Mouse (Mus musculus): Measurements from ENCODE around the gene Vps13c. TPM values are rescaled to one million over a fixed set of nuclear protein-coding genes. Genes with fewer than 3 reads are reported as not detected.

The Vps13c gene
- 4.2 and 4.5 TPM in 2 replicates for polyA plus RNA-seq (2015; fragmentation: Nextera tagmentation; extraction: Ambion mirVana)

- Histone ChIP-seq H3K4me2 (ENCODE audit: low read depth, low read length) (peak within 1 kb of the TSS; percentile 71), H3K9ac (ENCODE audit: low read depth, low read length) (peak within 1 kb of the TSS; percentile 90), H3K4me1 (ENCODE audit: control insufficient read depth, insufficient read depth, low read length) (peaks cover 2% of the 10 kb centered on the region; the same call in 1 of the 2 replicates), H3K36me3 (ENCODE audit: control insufficient read depth, insufficient read depth, low read length) (no peaks in the 10 kb centered on the region), H3K27ac (ENCODE audit: low read length) (no peak within 1 kb of the TSS), H3K4me3 (ENCODE audit: low read length) (peak within 1 kb of the TSS; percentile 90), H3K9me3 (ENCODE audit: control insufficient read depth, low read length) (no peaks in the 10 kb centered on the region), H3K27me3 (replicated peaks; ENCODE audit: control insufficient read depth, insufficient read depth, low read length) (no peaks in the 10 kb centered on the region)
- ATAC-seq: peak; percentile 96
- WGBS: under 1% methylated on average over 41 of the region's 53 CpGs
Observed at GRCm38 (mm10) chr9:67839981-67840859, at the start of gene Vps13c. Vps13c (plus strand) TSS chr9:67840396.

- no peaks in the 10 kb centered on the region for H3K27me3 ChIP-seq (replicated peaks; ENCODE audit: control insufficient read depth, insufficient read depth, low read length)
- no peak overlapping the region for H3K4me3 ChIP-seq (ENCODE audit: low read length)
- no peak overlapping the region for H3K9ac ChIP-seq (ENCODE audit: low read depth, low read length)
- H3K36me3 ChIP-seq (ENCODE audit: control insufficient read depth, insufficient read depth, low read length): no peaks in the 10 kb centered on the region
- peaks cover 6% of the 10 kb centered on the region for H3K4me1 ChIP-seq (ENCODE audit: control insufficient read depth, insufficient read depth, low read length)
- 75% methylated on average over 5 of the region's 5 CpGs for WGBS
- no peak overlapping the region for H3K4me2 ChIP-seq (ENCODE audit: low read depth, low read length)
- no peaks in the 10 kb centered on the region for H3K9me3 ChIP-seq (ENCODE audit: control insufficient read depth, low read length)
- no peak overlapping the region for H3K27ac ChIP-seq (ENCODE audit: low read length)
- ATAC-seq: no peak
Observed at GRCm38 (mm10) chr9:67792405-67792804, 47.8 kb upstream of the Vps13c start.

- H3K4me2 ChIP-seq (ENCODE audit: low read depth, low read length): no peak overlapping the region
- no peaks in the 10 kb centered on the region for H3K36me3 ChIP-seq (ENCODE audit: control insufficient read depth, insufficient read depth, low read length)
- H3K9ac ChIP-seq (ENCODE audit: low read depth, low read length): no peak overlapping the region
- 70% methylated on average over 6 of the region's 6 CpGs for WGBS
- H3K9me3 ChIP-seq (ENCODE audit: control insufficient read depth, low read length): no peaks in the 10 kb centered on the region
- H3K4me3 ChIP-seq (ENCODE audit: low read length): no peak overlapping the region
- H3K4me1 ChIP-seq (ENCODE audit: control insufficient read depth, insufficient read depth, low read length): peaks cover 6% of the 10 kb centered on the region
- no peak overlapping the region for H3K27ac ChIP-seq (ENCODE audit: low read length)
- H3K27me3 ChIP-seq (replicated peaks; ENCODE audit: control insufficient read depth, insufficient read depth, low read length): no peaks in the 10 kb centered on the region
- ATAC-seq: no peak
Observed at GRCm38 (mm10) chr9:67793501-67793900, 46.7 kb upstream of the Vps13c start.

- no peaks in the 10 kb centered on the region for H3K9me3 ChIP-seq (ENCODE audit: control insufficient read depth, low read length)
- H3K27me3 ChIP-seq (replicated peaks; ENCODE audit: control insufficient read depth, insufficient read depth, low read length): no peaks in the 10 kb centered on the region
- no peak overlapping the region for H3K27ac ChIP-seq (ENCODE audit: low read length)
- no peak overlapping the region for H3K9ac ChIP-seq (ENCODE audit: low read depth, low read length)
- H3K4me3 ChIP-seq (ENCODE audit: low read length): no peak overlapping the region
- ATAC-seq: no peak
- no peaks in the 10 kb centered on the region for H3K36me3 ChIP-seq (ENCODE audit: control insufficient read depth, insufficient read depth, low read length)
- no peak overlapping the region for H3K4me2 ChIP-seq (ENCODE audit: low read depth, low read length)
- peaks cover 7% of the 10 kb centered on the region for H3K4me1 ChIP-seq (ENCODE audit: control insufficient read depth, insufficient read depth, low read length)
- WGBS: 85% methylated on average over 1 of the region's 1 CpGs
Observed at GRCm38 (mm10) chr9:67794216-67794615, 46.0 kb upstream of the Vps13c start.

- no peaks in the 10 kb centered on the region for H3K36me3 ChIP-seq (ENCODE audit: control insufficient read depth, insufficient read depth, low read length)
- H3K4me2 ChIP-seq (ENCODE audit: low read depth, low read length): no peak overlapping the region
- 83% methylated on average over 4 of the region's 4 CpGs for WGBS
- H3K9me3 ChIP-seq (ENCODE audit: control insufficient read depth, low read length): no peaks in the 10 kb centered on the region
- no peaks in the 10 kb centered on the region for H3K27me3 ChIP-seq (replicated peaks; ENCODE audit: control insufficient read depth, insufficient read depth, low read length)
- H3K4me1 ChIP-seq (ENCODE audit: control insufficient read depth, insufficient read depth, low read length): peaks cover 9% of the 10 kb centered on the region
- no peak overlapping the region for H3K27ac ChIP-seq (ENCODE audit: low read length)
- no peak overlapping the region for H3K9ac ChIP-seq (ENCODE audit: low read depth, low read length)
- no peak overlapping the region for H3K4me3 ChIP-seq (ENCODE audit: low read length)
- no peak for ATAC-seq
Observed at GRCm38 (mm10) chr9:67794668-67795067, 45.5 kb upstream of the Vps13c start.

GRCm38 (mm10) chr9:67795205-67795675 is 45.0 kb upstream of the Vps13c start:
- H3K9ac ChIP-seq (ENCODE audit: low read depth, low read length): no peak overlapping the region
- H3K27ac ChIP-seq (ENCODE audit: low read length): no peak overlapping the region
- 58% methylated on average over 14 of the region's 14 CpGs for WGBS
- peak; percentile 58; the same call in 1 of the 2 replicates for ATAC-seq
- H3K36me3 ChIP-seq (ENCODE audit: control insufficient read depth, insufficient read depth, low read length): no peaks in the 10 kb centered on the region
- H3K4me2 ChIP-seq (ENCODE audit: low read depth, low read length): 0 out of 2 replicates have a peak overlapping the region, but pooled peaks have one; percentile 6
- H3K27me3 ChIP-seq (replicated peaks; ENCODE audit: control insufficient read depth, insufficient read depth, low read length): no peaks in the 10 kb centered on the region
- H3K4me1 ChIP-seq (ENCODE audit: control insufficient read depth, insufficient read depth, low read length): peaks cover 9% of the 10 kb centered on the region
- H3K9me3 ChIP-seq (ENCODE audit: control insufficient read depth, low read length): no peaks in the 10 kb centered on the region
- no peak overlapping the region for H3K4me3 ChIP-seq (ENCODE audit: low read length)

- H3K27ac ChIP-seq (ENCODE audit: low read length): no peak overlapping the region
- H3K27me3 ChIP-seq (replicated peaks; ENCODE audit: control insufficient read depth, insufficient read depth, low read length): no peaks in the 10 kb centered on the region
- 46% methylated on average over 14 of the region's 14 CpGs for WGBS
- no peaks in the 10 kb centered on the region for H3K36me3 ChIP-seq (ENCODE audit: control insufficient read depth, insufficient read depth, low read length)
- 0 out of 2 replicates have a peak, but pooled peaks have one; percentile 33 for ATAC-seq
- no peak overlapping the region for H3K4me3 ChIP-seq (ENCODE audit: low read length)
- H3K9me3 ChIP-seq (ENCODE audit: control insufficient read depth, low read length): no peaks in the 10 kb centered on the region
- no peak overlapping the region for H3K9ac ChIP-seq (ENCODE audit: low read depth, low read length)
- peaks cover 9% of the 10 kb centered on the region for H3K4me1 ChIP-seq (ENCODE audit: control insufficient read depth, insufficient read depth, low read length)
- H3K4me2 ChIP-seq (ENCODE audit: low read depth, low read length): no peak overlapping the region
Observed at GRCm38 (mm10) chr9:67799078-67799819, 40.9 kb upstream of the Vps13c start.

- ATAC-seq: no peak
- no peaks in the 10 kb centered on the region for H3K36me3 ChIP-seq (ENCODE audit: control insufficient read depth, insufficient read depth, low read length)
- H3K4me2 ChIP-seq (ENCODE audit: low read depth, low read length): no peak overlapping the region
- no peak overlapping the region for H3K27ac ChIP-seq (ENCODE audit: low read length)
- H3K9ac ChIP-seq (ENCODE audit: low read depth, low read length): no peak overlapping the region
- no peaks in the 10 kb centered on the region for H3K27me3 ChIP-seq (replicated peaks; ENCODE audit: control insufficient read depth, insufficient read depth, low read length)
- 0 out of 2 replicates have a peak, but pooled peaks cover 3% of the 10 kb centered on the region for H3K4me1 ChIP-seq (ENCODE audit: control insufficient read depth, insufficient read depth, low read length)
- WGBS: 34% methylated on average over 6 of the region's 6 CpGs
- H3K9me3 ChIP-seq (ENCODE audit: control insufficient read depth, low read length): no peaks in the 10 kb centered on the region
- H3K4me3 ChIP-seq (ENCODE audit: low read length): no peak overlapping the region
Observed at GRCm38 (mm10) chr9:67802241-67802640, 38.0 kb upstream of the Vps13c start.

- Histone ChIP-seq H3K27me3 (replicated peaks; ENCODE audit: control insufficient read depth, insufficient read depth, low read length) (no peaks in the 10 kb centered on the region), H3K4me3 (ENCODE audit: low read length) (no peak overlapping the region), H3K36me3 (ENCODE audit: control insufficient read depth, insufficient read depth, low read length) (no peaks in the 10 kb centered on the region), H3K9ac (ENCODE audit: low read depth, low read length) (no peak overlapping the region), H3K27ac (ENCODE audit: low read length) (no peak overlapping the region), H3K4me1 (ENCODE audit: control insufficient read depth, insufficient read depth, low read length) (no peaks in the 10 kb centered on the region), H3K9me3 (ENCODE audit: control insufficient read depth, low read length) (no peaks in the 10 kb centered on the region), H3K4me2 (ENCODE audit: low read depth, low read length) (no peak overlapping the region)
- no peak for ATAC-seq
- 44% methylated on average over 5 of the region's 5 CpGs for WGBS
Observed at GRCm38 (mm10) chr9:67807000-67807399, 33.2 kb upstream of the Vps13c start.
